Mouse (Mus musculus) ES-Bruce4 (cell line): Measurements from ENCODE around the gene Qtrt2.

Experiments
- CTCF ChIP-seq: IDR thresholded peaks from one replicate; pipeline ENCODE4 v1.8.1; 2011; ENCODE audit warnings: low read depth, low read length
- EP300 ChIP-seq: IDR thresholded peaks from 2 replicates; pipeline ENCODE4 v1.6.1; 2011; ENCODE audit warnings: low read depth, low read length; ENCODE audit not compliant: insufficient read depth
- POLR2A ChIP-seq: IDR thresholded peaks from one replicate; pipeline ENCODE4 v1.8.1; 2011; ENCODE audit warnings: low read length; ENCODE audit not compliant: insufficient read depth

DNA sequence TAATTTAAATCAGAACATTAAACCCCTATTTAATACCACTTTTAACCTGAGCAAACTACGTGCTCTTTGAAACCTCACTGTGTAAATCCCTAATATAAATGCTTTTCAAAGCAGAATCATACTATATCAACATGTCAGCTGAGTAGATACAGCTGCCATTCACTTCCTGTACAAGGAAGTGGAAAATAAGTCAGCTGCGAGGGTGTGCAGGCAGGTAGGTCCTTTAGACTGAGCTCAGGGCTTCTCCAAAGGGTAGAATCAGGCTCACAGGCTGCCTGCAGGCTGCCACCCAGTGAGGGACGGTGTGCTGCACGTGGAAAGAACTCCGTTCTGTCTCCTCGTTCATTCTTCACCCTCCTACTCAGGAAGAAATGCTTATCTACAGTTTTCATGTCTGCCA, 28.3 kb upstream of the Qtrt2 start:
- TF ChIP-seq CTCF, result no peak
- TF ChIP-seq EP300, result no peak
- TF ChIP-seq POLR2A, result no peak
